Mouse (Mus musculus) cerebellum, adult (tissue): ENCODE measurements at regions not wholly inside any gene's neighbourhood (a gene's known extent, or its start where the extent isn't known, plus 50 kb on each side); places are given as distances from the start of the nearest gene placed in this dataset.

Source experiments
- ATAC-seq: cut with Nextera tagmentation; 2 replicates; pipeline ENCODE4 v1.9.2; 2017; ENCODE audit warnings: mild to moderate bottlenecking, moderate library complexity, mixed read lengths; ENCODE audit not compliant: insufficient number of reproducible peaks, low FRiP score, low TSS enrichment

GRCm38 (mm10) chr6:141118287-141118686 is 130.8 kb upstream of the Pde3a start:
- ATAC-seq, result no peak

GRCm38 (mm10) chr6:141126614-141127396 is 122.3 kb upstream of the Pde3a start:
- no peak for ATAC-seq

- ATAC-seq, result no peak
Observed at GRCm38 (mm10) chr6:141129596-141129995, 119.5 kb upstream of the Pde3a start.

- ATAC-seq, result no peak
Observed at GRCm38 (mm10) chr6:141134176-141134575, 114.9 kb upstream of the Pde3a start.

GRCm38 (mm10) chr6:141136664-141137375 is 112.2 kb upstream of the Pde3a start:
- ATAC-seq, result no peak

- ATAC-seq, result no peak
Observed at GRCm38 (mm10) chr6:141141016-141141415, 108.1 kb upstream of the Pde3a start.

- ATAC-seq, result no peak
Observed at GRCm38 (mm10) chr6:141148417-141149169, 100.5 kb upstream of the Pde3a start.

GRCm38 (mm10) chr6:141149170-141149917 is 99.7 kb upstream of the Pde3a start:
- ATAC-seq, result no peak

- ATAC-seq, result no peak
Observed at GRCm38 (mm10) chr6:141159326-141159725, 89.7 kb upstream of the Pde3a start.

- no peak for ATAC-seq
Observed at GRCm38 (mm10) chr6:141161626-141162233, 87.3 kb upstream of the Pde3a start.

- no peak for ATAC-seq
Observed at GRCm38 (mm10) chr6:141167270-141167669, 81.8 kb upstream of the Pde3a start.

- no peak for ATAC-seq
Observed at GRCm38 (mm10) chr6:141168356-141168755, 80.7 kb upstream of the Pde3a start.

GRCm38 (mm10) chr6:141183782-141184181 is 65.3 kb upstream of the Pde3a start:
- 0 out of 2 replicates have a peak, but pooled peaks have one; percentile 10 for ATAC-seq

GRCm38 (mm10) chr6:141188036-141188435 is 61.0 kb upstream of the Pde3a start:
- ATAC-seq, result no peak

- no peak for ATAC-seq
Observed at GRCm38 (mm10) chr6:141189093-141189492, 60.0 kb upstream of the Pde3a start.

- ATAC-seq, result no peak
Observed at GRCm38 (mm10) chr6:141189701-141190100, 59.4 kb upstream of the Pde3a start.

GRCm38 (mm10) chr6:141190383-141190782 is 58.7 kb upstream of the Pde3a start:
- no peak for ATAC-seq

GRCm38 (mm10) chr6:141197501-141197900 is 51.6 kb upstream of the Pde3a start:
- no peak for ATAC-seq
